Mouse (Mus musculus) forelimb bud, embryonic 11.5 days (tissue): ENCODE data around the gene Gdf15.
"Not testable (repeated sequence)": the region's sequence is repeated elsewhere in the genome, so short reads cannot be mapped to it uniquely, and the experiment has no call there.

Source experiments
- DNase-seq: peaks from one replicate; pipeline ENCODE4 v3.0.0-alpha.2; 2012; ENCODE audit warnings: low read depth, low spot score

Gdf15 gene

DNA sequence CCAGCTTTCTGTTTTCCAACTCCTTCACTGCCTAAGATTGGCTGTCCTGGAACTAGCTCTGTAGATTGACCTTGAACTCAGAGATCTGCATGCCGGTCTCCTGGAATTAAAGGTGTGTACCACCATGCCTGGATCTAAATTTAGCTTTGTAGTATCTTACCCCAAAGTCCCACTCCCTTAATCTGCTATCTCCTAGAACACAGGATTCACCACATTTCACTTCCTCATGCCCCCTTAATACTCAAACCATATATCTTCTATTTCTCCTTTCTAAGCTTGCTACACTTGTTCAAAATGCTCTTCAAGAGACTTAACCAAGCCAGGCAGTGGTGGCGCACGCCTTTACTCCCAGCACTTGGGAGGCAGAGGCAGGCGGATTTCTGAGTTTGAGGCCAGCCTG lies 44.3 kb downstream of the Gdf15 start:
- not testable (repeated sequence) for DNase-seq

DNA sequence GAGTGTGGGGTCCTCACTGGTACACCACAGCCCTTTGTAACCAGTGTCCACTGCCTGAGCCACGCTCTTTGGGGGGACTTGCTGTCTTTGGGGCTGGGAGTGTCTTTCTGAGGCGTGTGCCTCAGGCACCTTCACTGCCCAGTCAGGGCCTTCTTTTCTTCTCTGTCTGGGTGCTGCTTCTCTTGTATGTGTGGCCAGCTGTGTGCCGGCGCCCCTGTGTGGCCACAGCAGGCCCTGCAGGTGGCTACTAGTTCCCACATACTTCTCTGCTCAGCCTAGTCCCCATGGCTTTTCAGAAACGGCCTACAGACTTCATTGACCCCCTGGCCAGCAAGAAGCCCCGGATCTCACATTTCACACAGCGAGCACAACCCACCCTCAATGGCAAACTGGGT lies 47.0 kb downstream of the Gdf15 start:
- no peak for DNase-seq

DNA sequence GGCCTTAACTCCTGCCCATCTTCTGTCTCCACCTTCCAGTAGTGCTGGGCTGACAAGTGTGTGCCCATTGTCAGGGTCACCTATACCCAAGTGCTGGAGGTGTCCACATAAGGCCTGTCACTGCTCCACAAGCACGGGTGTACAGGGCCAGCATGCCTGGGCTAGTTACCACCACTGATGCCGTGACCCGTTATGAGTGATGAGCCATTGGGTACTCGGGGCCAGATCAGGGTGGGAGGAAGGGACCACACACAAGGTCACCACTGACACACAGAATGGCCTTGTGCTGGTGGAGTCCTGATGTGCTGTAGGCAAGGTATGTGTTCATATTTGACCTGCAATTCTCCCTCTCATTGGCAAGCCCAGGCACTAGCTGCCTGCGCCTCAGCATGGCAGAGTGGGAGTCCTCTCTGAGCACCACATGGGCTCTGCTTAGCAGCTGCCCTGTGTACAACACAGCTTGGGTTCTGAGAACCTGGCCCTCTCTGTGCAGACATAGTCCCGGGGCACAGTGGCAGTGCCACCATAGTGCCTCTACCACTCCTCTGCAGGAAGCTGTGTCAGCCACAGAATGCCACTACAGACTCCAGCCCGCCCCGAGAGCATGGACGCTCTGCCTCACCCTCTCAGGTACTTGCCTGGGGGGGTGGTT lies 47.5 kb downstream of the Gdf15 start:
- no peak for DNase-seq

DNA sequence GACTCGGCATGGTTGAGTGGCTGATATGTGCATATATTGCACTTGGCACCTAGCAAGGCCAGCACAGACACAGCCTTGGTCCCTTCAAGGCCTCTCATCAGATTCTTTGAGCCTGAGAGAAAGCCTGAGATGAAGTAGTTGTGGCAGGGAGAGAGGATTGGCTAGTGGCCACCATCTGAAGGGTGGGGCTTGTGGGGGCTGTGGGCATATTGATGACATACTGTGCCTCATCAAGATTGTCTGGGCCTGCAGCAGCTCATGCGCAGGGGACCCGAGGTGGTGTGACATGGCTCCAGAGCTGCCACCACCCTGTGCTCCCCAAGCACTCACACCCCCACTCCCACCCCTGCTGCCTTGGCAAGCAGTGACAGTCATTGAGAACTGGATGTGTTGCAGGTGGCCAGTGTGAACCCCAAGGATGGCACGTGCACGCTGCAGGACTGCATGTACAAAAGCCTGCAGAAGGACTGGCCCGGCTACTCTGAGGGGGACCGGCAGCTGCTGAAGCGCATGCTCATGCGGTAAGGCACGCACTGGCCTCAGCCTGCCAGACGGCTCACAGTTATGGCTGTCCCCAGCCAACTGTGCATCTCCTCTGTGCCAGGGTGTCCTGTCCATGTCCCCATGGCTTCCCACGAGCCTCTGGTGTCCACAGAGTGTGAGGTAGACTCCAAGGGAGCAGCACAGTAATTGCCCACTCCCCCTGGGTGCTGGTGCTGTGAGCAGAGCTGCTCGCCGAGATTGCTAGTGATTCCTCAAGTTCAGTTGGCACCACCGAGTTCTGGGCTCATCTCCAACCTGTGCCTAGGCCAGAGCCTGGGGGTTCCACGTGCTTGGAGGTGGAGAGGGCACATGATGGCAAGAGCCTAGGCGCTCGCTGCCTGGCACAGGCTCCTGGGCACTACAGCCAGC lies 48.5 kb downstream of the Gdf15 start:
- no peak for DNase-seq
